Mouse (Mus musculus): ENCODE results near the gene Raly. TPM values are rescaled to one million over a fixed set of nuclear protein-coding genes. Genes with fewer than 3 reads are reported as not detected.
A peak's percentile ranks its signal among the peaks of the same experiment; 100 is the strongest.

The Raly gene
- polyA plus RNA-seq, 1 experiment from 2014 or later, result 37.1 TPM

- peak; percentile 58 for ATAC-seq
Measured at GRCm38 (mm10) chr2:154786187-154786586, 4.7 kb upstream of the Raly start.

GRCm38 (mm10) chr2:154786776-154787175, 4.1 kb upstream of the Raly start:
- H3K4me2 ChIP-seq, result peak overlapping the region; percentile 56
- no peak overlapping the region for H3K4me3 ChIP-seq
- 70% methylated on average over 11 of the region's 11 CpGs for WGBS (ENCODE audit: insufficient replicate concordance)
- peaks cover 61% of the 10 kb centered on the region for H3K4me1 ChIP-seq
- peak overlapping the region; percentile 15 for H3K9ac ChIP-seq
- H3K27ac ChIP-seq, result peak overlapping the region; percentile 86
- H3K27me3 ChIP-seq (replicated peaks), result peaks cover 8% of the 10 kb centered on the region
- no peaks in the 10 kb centered on the region for H3K9me3 ChIP-seq (replicated peaks)
- H3K36me3 ChIP-seq, result no peaks in the 10 kb centered on the region
- ATAC-seq, result no peak

More at GRCm38 (mm10) chr2:154786187-154786586, 4.7 kb upstream of the Raly start:
- Histone ChIP-seq H3K4me1 (peaks cover 61% of the 10 kb centered on the region), H3K36me3 (no peaks in the 10 kb centered on the region), H3K4me2 (peak overlapping the region; percentile 56), H3K9me3 (replicated peaks) (no peaks in the 10 kb centered on the region), H3K27ac (peak overlapping the region; percentile 86), H3K27me3 (replicated peaks) (peaks cover 8% of the 10 kb centered on the region), H3K9ac (peak overlapping the region; percentile 15), H3K4me3 (no peak overlapping the region)
- 21% methylated on average over 3 of the region's 3 CpGs for WGBS (ENCODE audit: insufficient replicate concordance)

GRCm38 (mm10) chr2:154789381-154789780, 1.5 kb upstream of the Raly start:
- H3K4me1 ChIP-seq, result peaks cover 72% of the 10 kb centered on the region
- peak overlapping the region; percentile 97; the same call in 1 of the 2 replicates for H3K4me3 ChIP-seq
- peaks cover 17% of the 10 kb centered on the region for H3K36me3 ChIP-seq
- no peaks in the 10 kb centered on the region; the same call in 1 of the 2 replicates for H3K27me3 ChIP-seq (replicated peaks)
- H3K27ac ChIP-seq, result peak overlapping the region; percentile 94
- H3K9ac ChIP-seq, result peak overlapping the region; percentile 65
- H3K9me3 ChIP-seq (replicated peaks), result no peaks in the 10 kb centered on the region
- no peak for ATAC-seq
- 61% methylated on average over 6 of the region's 6 CpGs for WGBS (ENCODE audit: insufficient replicate concordance)
- peak overlapping the region; percentile 81 for H3K4me2 ChIP-seq

GRCm38 (mm10) chr2:154789977-154790655, 780 bp upstream of the Raly start:
- no peaks in the 10 kb centered on the region for H3K27me3 ChIP-seq (replicated peaks)
- 11% methylated on average over 14 of the region's 14 CpGs for WGBS (ENCODE audit: insufficient replicate concordance)
- H3K4me1 ChIP-seq, result peaks cover 79% of the 10 kb centered on the region

GRCm38 (mm10) chr2:154791661-154792642, 1.1 kb downstream of the Raly start:
- WGBS (ENCODE audit: insufficient replicate concordance), result under 1% methylated on average over 66 of the region's 67 CpGs
- peaks cover 78% of the 10 kb centered on the region for H3K4me1 ChIP-seq
- H3K4me2 ChIP-seq, result peak overlapping the region; percentile 81
- ATAC-seq, result peak; percentile 27
- no peaks in the 10 kb centered on the region for H3K9me3 ChIP-seq (replicated peaks)
- H3K9ac ChIP-seq, result peak overlapping the region; percentile 99
- no peaks in the 10 kb centered on the region for H3K27me3 ChIP-seq (replicated peaks)
- H3K27ac ChIP-seq, result peak overlapping the region; percentile 94
- peak overlapping the region; percentile 97 for H3K4me3 ChIP-seq
- peaks cover 38% of the 10 kb centered on the region for H3K36me3 ChIP-seq

More at GRCm38 (mm10) chr2:154789977-154790655, 780 bp upstream of the Raly start:
- Histone ChIP-seq H3K9ac (peak overlapping the region; percentile 65), H3K36me3 (peaks cover 25% of the 10 kb centered on the region), H3K4me2 (peak overlapping the region; percentile 81), H3K27ac (peak overlapping the region; percentile 94), H3K9me3 (replicated peaks) (no peaks in the 10 kb centered on the region), H3K4me3 (peak overlapping the region; percentile 97)
- no peak for ATAC-seq

- Histone ChIP-seq H3K9ac (no peak overlapping the region), H3K4me2 (peak overlapping the region; percentile 15), H3K4me3 (no peak overlapping the region), H3K9me3 (replicated peaks) (no peaks in the 10 kb centered on the region), H3K27me3 (replicated peaks) (no peaks in the 10 kb centered on the region), H3K36me3 (peaks cover 27% of the 10 kb centered on the region), H3K27ac (no peak overlapping the region), H3K4me1 (peaks cover 79% of the 10 kb centered on the region)
- ATAC-seq, result no peak
- 86% methylated on average over 1 of the region's 1 CpGs for WGBS (ENCODE audit: insufficient replicate concordance)
Measured at GRCm38 (mm10) chr2:154803372-154803771, 12.5 kb downstream of the Raly start.

- Histone ChIP-seq H3K4me1 (peaks cover 81% of the 10 kb centered on the region), H3K36me3 (peaks cover 27% of the 10 kb centered on the region), H3K27me3 (replicated peaks) (no peaks in the 10 kb centered on the region), H3K9ac (0 out of 2 replicates have a peak overlapping the region, but pooled peaks have one; percentile 18), H3K27ac (no peak overlapping the region), H3K4me2 (peak overlapping the region; percentile 15; the same call in 1 of the 2 replicates), H3K4me3 (no peak overlapping the region), H3K9me3 (replicated peaks) (no peaks in the 10 kb centered on the region)
- peak; percentile 85 for ATAC-seq
- WGBS (ENCODE audit: insufficient replicate concordance), result 47% methylated on average over 4 of the region's 4 CpGs
Measured at GRCm38 (mm10) chr2:154803845-154804244, 12.9 kb downstream of the Raly start.

GRCm38 (mm10) chr2:154807689-154808088, 16.8 kb downstream of the Raly start:
- Histone ChIP-seq H3K27me3 (replicated peaks) (no peaks in the 10 kb centered on the region), H3K4me2 (no peak overlapping the region), H3K4me3 (no peak overlapping the region), H3K36me3 (peaks cover 21% of the 10 kb centered on the region), H3K27ac (no peak overlapping the region), H3K9me3 (replicated peaks) (no peaks in the 10 kb centered on the region), H3K4me1 (peaks cover 68% of the 10 kb centered on the region), H3K9ac (no peak overlapping the region)
- ATAC-seq, result no peak
- WGBS (ENCODE audit: insufficient replicate concordance), result 80% methylated on average over 1 of the region's 1 CpGs

GRCm38 (mm10) chr2:154809107-154809762, 18.3 kb downstream of the Raly start:
- Histone ChIP-seq H3K9me3 (replicated peaks) (no peaks in the 10 kb centered on the region), H3K27me3 (replicated peaks) (no peaks in the 10 kb centered on the region), H3K36me3 (peaks cover 21% of the 10 kb centered on the region), H3K4me3 (no peak overlapping the region), H3K4me1 (peaks cover 59% of the 10 kb centered on the region), H3K4me2 (no peak overlapping the region), H3K27ac (no peak overlapping the region), H3K9ac (no peak overlapping the region)
- ATAC-seq, result no peak
- WGBS (ENCODE audit: insufficient replicate concordance), result 92% methylated on average over 1 of the region's 1 CpGs

GRCm38 (mm10) chr2:154810821-154811220, 19.9 kb downstream of the Raly start:
- Histone ChIP-seq H3K4me1 (peaks cover 56% of the 10 kb centered on the region), H3K9me3 (replicated peaks) (no peaks in the 10 kb centered on the region), H3K36me3 (peaks cover 23% of the 10 kb centered on the region), H3K4me3 (no peak overlapping the region), H3K9ac (no peak overlapping the region), H3K27ac (no peak overlapping the region), H3K4me2 (no peak overlapping the region), H3K27me3 (replicated peaks) (no peaks in the 10 kb centered on the region)
- no peak for ATAC-seq
- WGBS (ENCODE audit: insufficient replicate concordance), result 83% methylated on average over 1 of the region's 1 CpGs

GRCm38 (mm10) chr2:154813426-154813825, 22.5 kb downstream of the Raly start:
- Histone ChIP-seq H3K4me2 (no peak overlapping the region), H3K4me1 (peaks cover 59% of the 10 kb centered on the region), H3K4me3 (no peak overlapping the region), H3K27me3 (replicated peaks) (no peaks in the 10 kb centered on the region), H3K36me3 (peaks cover 13% of the 10 kb centered on the region), H3K9me3 (replicated peaks) (no peaks in the 10 kb centered on the region), H3K27ac (no peak overlapping the region), H3K9ac (no peak overlapping the region)
- WGBS (ENCODE audit: insufficient replicate concordance), result 89% methylated on average over 2 of the region's 2 CpGs
- no peak for ATAC-seq
